Mouse (Mus musculus): ENCODE results near the gene Abcb8. TPM values are rescaled to one million over a fixed set of nuclear protein-coding genes. Genes with fewer than 3 reads are reported as not detected.

The Abcb8 gene
- polyA plus RNA-seq, 1 experiment from 2014 or later: 56.5 TPM

DNA sequence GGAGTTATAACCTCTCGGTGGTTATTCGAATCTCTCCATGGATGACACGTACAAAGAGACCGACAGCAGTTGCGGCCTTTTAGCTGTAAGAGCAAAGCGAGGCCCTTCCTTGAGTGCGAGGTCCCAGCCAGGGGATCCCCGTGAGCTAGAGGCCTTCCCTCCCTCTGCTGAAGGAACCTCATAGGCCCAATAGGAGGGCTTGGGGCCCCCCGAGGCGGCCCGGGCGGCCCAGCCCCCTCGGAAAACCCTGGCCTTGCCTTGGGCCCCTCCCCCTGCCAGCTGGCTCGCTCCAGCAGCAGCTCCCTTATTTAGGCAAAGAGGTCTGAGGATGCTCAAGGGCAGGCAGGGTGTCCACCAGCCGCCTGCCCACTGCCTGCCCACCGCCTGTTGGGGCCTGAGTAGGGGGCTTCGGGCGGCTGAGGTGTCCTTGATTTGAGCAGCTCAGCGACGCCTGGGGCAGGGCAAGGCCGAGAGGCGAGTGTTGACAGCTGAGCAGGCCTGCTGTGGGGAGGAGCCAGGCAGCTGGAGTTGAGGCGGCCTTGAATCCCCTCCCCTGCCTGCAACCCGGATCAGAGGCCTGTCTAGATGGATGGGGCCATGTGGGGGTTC is 41.1 kb upstream of the Abcb8 start:
- peak overlapping the region; percentile 82 for H3K27ac ChIP-seq (replicated peaks)
- peak overlapping the region; percentile 64 for H3K4me3 ChIP-seq
- no peaks in the 10 kb centered on the region for H3K27me3 ChIP-seq
- WGBS: 2% methylated on average over 24 of the region's 24 CpGs
- no peaks in the 10 kb centered on the region for H3K36me3 ChIP-seq
- H3K4me1 ChIP-seq (replicated peaks): peaks cover 51% of the 10 kb centered on the region
- ATAC-seq (ENCODE audit: low FRiP score, low read depth): peak; percentile 4; the same call in 1 of the 2 replicates
- no peaks in the 10 kb centered on the region for H3K9me3 ChIP-seq
- peak overlapping the region; percentile 75 for H3K9ac ChIP-seq
- peak overlapping the region; percentile 88 for H3K4me2 ChIP-seq

DNA sequence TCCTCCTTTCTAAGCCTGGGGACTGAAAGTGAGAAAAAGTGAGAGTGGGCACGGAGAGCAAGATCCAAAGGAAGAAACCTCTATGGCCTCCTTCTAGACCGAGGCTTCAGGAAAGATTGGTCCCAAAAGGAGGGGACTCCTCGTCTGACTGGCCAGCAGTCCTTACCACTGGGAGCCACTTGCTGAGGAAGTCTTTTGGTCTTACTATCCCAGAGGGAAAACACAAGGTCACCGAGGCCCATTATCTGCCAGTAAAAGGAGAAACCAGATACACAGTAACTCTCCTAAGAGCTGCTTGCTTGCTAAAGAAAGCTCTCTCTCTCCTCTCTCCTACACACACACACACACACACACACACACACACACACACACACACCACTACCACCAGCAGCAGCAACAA is 40.1 kb upstream of the Abcb8 start:
- H3K4me2 ChIP-seq: no peak overlapping the region
- no peaks in the 10 kb centered on the region for H3K9me3 ChIP-seq
- H3K4me1 ChIP-seq (replicated peaks): peaks cover 43% of the 10 kb centered on the region
- H3K27me3 ChIP-seq: no peaks in the 10 kb centered on the region
- no peaks in the 10 kb centered on the region for H3K36me3 ChIP-seq
- no peak overlapping the region for H3K27ac ChIP-seq (replicated peaks)
- no peak overlapping the region for H3K4me3 ChIP-seq
- WGBS: 36% methylated on average over 4 of the region's 4 CpGs
- peak overlapping the region; percentile 75; the same call in 1 of the 2 replicates for H3K9ac ChIP-seq
- no peak for ATAC-seq (ENCODE audit: low FRiP score, low read depth)

DNA sequence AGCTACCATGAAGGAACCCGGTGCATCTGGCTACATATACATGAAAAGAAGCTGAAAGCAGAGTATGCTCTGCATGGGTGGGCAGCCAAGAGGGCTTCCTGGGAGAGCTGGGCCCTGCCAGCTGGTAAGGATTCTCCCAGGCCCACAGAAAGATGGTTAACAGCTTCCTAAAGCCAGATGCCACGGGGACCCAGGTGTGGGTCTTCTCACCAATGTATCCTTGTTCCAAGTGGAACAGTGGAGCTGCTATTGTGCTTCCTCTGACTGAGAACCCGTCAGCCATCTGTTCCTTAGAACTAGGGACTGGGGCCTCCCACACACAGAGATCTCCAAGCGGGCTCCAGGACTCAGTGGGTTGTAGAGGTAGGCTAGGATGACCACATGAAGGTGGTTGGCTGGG is 36.7 kb upstream of the Abcb8 start:
- Histone ChIP-seq H3K9me3 (no peaks in the 10 kb centered on the region), H3K4me1 (replicated peaks) (peaks cover 23% of the 10 kb centered on the region), H3K36me3 (no peaks in the 10 kb centered on the region), H3K4me3 (no peak overlapping the region), H3K9ac (no peak overlapping the region), H3K4me2 (no peak overlapping the region), H3K27me3 (no peaks in the 10 kb centered on the region), H3K27ac (replicated peaks) (no peak overlapping the region)
- WGBS: 47% methylated on average over 4 of the region's 4 CpGs
- no peak for ATAC-seq (ENCODE audit: low FRiP score, low read depth)

DNA sequence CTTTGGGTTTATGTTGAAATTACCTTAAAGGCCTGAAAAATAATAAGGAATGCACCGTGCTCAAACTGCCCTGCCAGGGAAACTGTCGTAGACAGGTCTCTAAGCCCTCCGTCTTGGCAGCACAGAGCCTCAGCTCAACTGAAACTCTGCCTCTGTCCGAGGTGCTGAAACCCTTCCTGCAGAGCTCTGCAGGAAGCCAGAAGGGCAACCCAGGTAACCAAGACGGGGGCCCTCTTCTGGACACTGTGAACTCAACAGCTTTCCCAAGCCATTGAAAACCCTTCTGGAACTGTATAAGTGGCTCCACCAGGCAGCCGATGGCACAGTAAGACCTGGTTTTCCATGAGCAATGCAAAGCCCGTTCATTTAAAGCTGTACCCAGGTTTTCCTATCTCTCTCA is 36.0 kb upstream of the Abcb8 start:
- Histone ChIP-seq H3K9me3 (no peaks in the 10 kb centered on the region), H3K27me3 (no peaks in the 10 kb centered on the region), H3K4me3 (no peak overlapping the region), H3K9ac (no peak overlapping the region), H3K36me3 (no peaks in the 10 kb centered on the region), H3K4me1 (replicated peaks) (peaks cover 16% of the 10 kb centered on the region), H3K27ac (replicated peaks) (no peak overlapping the region), H3K4me2 (no peak overlapping the region)
- 15% methylated on average over 7 of the region's 7 CpGs for WGBS
- no peak for ATAC-seq (ENCODE audit: low FRiP score, low read depth)

DNA sequence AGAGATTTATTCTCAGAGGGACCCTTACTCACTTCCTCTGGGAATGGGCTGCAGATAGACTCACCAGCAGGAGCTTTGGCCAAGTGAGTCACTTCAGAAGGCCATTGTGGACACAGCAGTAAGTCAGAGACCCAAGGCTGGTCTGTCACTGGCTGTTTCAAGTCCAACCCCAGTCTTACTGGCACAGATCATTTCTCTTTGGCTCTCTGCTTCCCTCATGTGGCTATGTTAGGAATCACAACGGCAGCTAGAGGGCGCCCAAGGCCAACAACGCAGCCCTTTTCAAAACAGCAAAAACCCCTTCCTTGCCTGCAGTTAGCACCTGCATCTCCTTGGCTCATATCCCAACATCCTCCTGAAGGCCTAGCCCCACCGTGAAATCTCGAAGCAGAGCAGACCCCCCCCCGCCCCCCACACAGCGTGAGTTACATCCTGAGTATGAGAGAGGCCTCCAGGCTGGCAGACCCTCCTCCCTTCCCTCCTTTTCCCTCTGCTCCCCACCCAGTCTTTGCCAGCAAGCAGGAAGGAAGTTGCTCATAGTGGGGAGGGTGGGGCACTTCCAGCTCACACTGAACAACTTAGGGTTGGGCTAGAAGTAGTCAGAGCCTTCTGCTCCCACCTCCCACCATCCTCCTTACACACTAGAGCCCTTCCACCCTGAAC is 32.5 kb upstream of the Abcb8 start:
- no peak overlapping the region for H3K27ac ChIP-seq (replicated peaks)
- H3K4me2 ChIP-seq: no peak overlapping the region
- no peak overlapping the region for H3K9ac ChIP-seq
- no peaks in the 10 kb centered on the region for H3K36me3 ChIP-seq
- no peak overlapping the region for H3K4me3 ChIP-seq
- peak; percentile 71 for ATAC-seq (ENCODE audit: low FRiP score, low read depth)
- H3K27me3 ChIP-seq: no peaks in the 10 kb centered on the region
- peaks cover 7% of the 10 kb centered on the region for H3K4me1 ChIP-seq (replicated peaks)
- WGBS: 0% methylated on average over 7 of the region's 7 CpGs
- H3K9me3 ChIP-seq: no peaks in the 10 kb centered on the region

DNA sequence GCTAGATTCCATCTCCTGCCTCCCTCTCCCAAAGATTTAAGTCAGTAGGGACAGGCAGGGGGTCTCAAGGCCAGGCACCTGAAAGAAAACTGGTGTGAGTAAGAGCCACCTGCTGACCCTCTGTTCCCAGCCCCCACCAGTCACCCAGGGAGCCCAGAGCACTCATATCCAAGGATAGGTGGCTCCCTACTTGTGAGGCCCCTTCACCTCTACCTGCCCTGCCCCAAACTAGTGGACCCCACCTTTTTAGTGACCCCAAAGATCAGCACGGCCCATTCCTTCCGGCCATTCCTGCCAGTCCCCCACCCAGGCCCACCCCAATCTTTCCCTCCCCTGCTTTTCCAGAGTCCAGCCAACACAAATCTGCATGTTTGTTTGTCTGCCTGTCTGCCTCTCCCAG is 30.0 kb upstream of the Abcb8 start:
- peaks cover 7% of the 10 kb centered on the region for H3K4me1 ChIP-seq (replicated peaks)
- H3K9ac ChIP-seq: no peak overlapping the region
- H3K9me3 ChIP-seq: no peaks in the 10 kb centered on the region
- no peak overlapping the region for H3K4me2 ChIP-seq
- WGBS: 91% methylated on average over 2 of the region's 2 CpGs
- no peaks in the 10 kb centered on the region for H3K36me3 ChIP-seq
- no peak overlapping the region for H3K4me3 ChIP-seq
- H3K27ac ChIP-seq (replicated peaks): no peak overlapping the region
- no peak for ATAC-seq (ENCODE audit: low FRiP score, low read depth)
- no peaks in the 10 kb centered on the region for H3K27me3 ChIP-seq

DNA sequence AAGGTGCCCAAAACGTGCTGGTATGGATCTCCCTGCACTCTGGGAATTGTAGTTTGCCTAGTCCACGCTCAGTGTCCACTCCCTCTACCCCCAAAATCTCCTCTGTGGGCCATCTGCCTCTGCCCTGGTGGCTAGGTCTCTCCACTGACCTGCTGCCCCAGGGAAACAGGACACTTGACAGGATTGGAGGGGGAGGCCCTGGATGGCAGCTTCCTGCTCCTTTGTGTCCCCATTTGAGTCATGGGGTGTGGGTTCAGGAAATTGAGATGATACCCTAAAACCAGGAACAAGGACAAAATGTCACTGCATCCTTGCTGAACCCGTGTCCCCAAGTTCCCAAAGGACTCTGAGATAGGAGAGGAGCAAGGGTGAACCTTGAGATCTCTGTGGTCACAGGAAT is 29.4 kb upstream of the Abcb8 start:
- H3K4me1 ChIP-seq (replicated peaks): peaks cover 7% of the 10 kb centered on the region

DNA sequence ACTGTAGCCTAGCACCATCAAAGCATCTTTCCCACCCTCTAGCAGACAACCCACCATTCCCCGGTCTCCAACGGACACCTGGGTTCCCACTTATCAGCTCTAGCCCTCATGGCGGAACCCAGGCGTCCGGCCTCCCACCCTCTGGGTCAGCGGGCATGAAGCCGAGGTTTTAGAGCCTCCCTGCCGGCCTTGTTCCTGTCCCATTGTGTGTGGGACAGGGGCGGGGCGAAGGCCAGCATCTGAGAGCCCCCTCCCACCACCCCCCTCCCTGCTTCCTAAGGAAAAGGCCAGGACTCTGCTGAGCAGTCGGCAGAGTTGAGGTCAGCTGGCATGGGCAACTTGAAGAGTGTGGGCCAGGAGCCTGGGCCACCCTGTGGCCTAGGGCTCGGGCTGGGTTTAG is 29.0 kb upstream of the Abcb8 start, which contains the start of gene Nos3:
Nos3 (plus strand) TSS at position 303 of the 400 bp plus-strand sequence.
- no peak within 1 kb of the TSS for H3K4me2 ChIP-seq
- no peaks in the 10 kb centered on the region for H3K27me3 ChIP-seq
- H3K9me3 ChIP-seq: no peaks in the 10 kb centered on the region
- H3K9ac ChIP-seq: peak within 1 kb of the TSS; percentile 21; the same call in 1 of the 2 replicates
- peak within 1 kb of the TSS; percentile 13 for H3K4me3 ChIP-seq
- 31% methylated on average over 12 of the region's 12 CpGs for WGBS
- H3K36me3 ChIP-seq: no peaks in the 10 kb centered on the region
- H3K4me1 ChIP-seq (replicated peaks): peaks cover 7% of the 10 kb centered on the region
- peak within 1 kb of the TSS; percentile 30; the same call in 1 of the 2 replicates for H3K27ac ChIP-seq (replicated peaks)
- ATAC-seq (ENCODE audit: low FRiP score, low read depth): no peak

More for the DNA sequence above, 29.4 kb upstream of the Abcb8 start:
- no peak for ATAC-seq (ENCODE audit: low FRiP score, low read depth)
- Histone ChIP-seq H3K9me3 (no peaks in the 10 kb centered on the region), H3K27me3 (no peaks in the 10 kb centered on the region), H3K4me3 (no peak overlapping the region), H3K27ac (replicated peaks) (no peak overlapping the region), H3K36me3 (no peaks in the 10 kb centered on the region), H3K4me2 (no peak overlapping the region), H3K9ac (no peak overlapping the region)
- WGBS: 63% methylated on average over 3 of the region's 3 CpGs

DNA sequence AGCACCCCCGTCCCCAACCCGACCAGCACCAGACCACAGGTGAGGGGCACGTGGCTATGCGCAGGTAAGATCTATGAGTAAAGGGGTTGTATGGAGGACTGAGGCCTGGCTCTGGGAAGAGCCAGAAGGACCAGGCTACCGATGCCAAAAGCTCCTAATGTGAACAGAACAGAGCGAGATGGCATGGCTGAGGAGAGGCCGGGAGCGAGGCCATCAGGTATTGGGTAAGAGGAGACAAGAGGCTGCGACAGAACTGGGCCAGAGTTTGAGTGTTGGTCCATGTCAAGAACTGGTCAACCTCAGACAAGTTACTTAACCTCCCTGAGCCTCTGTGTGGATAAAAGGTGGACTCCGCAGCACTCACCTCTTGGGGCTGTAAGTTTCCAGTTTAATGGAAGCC is 28.5 kb upstream of the Abcb8 start:
- H3K9ac ChIP-seq: peak overlapping the region; percentile 21; the same call in 1 of the 2 replicates
- H3K27ac ChIP-seq (replicated peaks): peak overlapping the region; percentile 30; the same call in 1 of the 2 replicates
- WGBS: 84% methylated on average over 10 of the region's 10 CpGs
- H3K4me2 ChIP-seq: no peak overlapping the region
- ATAC-seq (ENCODE audit: low FRiP score, low read depth): no peak
- no peaks in the 10 kb centered on the region for H3K36me3 ChIP-seq
- no peaks in the 10 kb centered on the region for H3K9me3 ChIP-seq
- H3K4me3 ChIP-seq: peak overlapping the region; percentile 13
- no peaks in the 10 kb centered on the region for H3K27me3 ChIP-seq
- H3K4me1 ChIP-seq (replicated peaks): peaks cover 7% of the 10 kb centered on the region

DNA sequence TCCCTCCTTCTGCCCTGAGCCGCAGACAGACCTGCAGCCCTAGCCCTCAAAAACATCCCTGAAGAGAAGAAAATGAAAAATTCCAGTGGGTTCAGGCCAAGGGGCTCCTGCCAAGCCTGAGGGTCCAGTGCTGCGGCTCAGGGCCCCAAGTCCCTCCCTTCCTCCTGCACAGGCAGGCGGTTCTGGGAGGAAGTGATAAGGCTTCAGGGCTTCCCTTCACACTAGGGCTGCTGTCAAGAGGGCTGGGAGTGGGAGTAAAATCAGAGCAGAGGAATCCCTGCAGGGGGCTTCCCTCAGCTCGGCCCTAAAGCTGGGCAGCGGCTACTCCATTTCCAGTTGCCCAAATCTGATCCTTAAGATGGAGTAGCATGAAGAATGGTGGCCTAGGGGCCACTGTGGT is 27.9 kb upstream of the Abcb8 start:
- Histone ChIP-seq H3K9ac (no peak overlapping the region), H3K9me3 (no peaks in the 10 kb centered on the region), H3K27me3 (no peaks in the 10 kb centered on the region), H3K4me1 (replicated peaks) (peaks cover 6% of the 10 kb centered on the region), H3K4me3 (peak overlapping the region; percentile 12; the same call in 1 of the 2 replicates), H3K36me3 (no peaks in the 10 kb centered on the region), H3K4me2 (no peak overlapping the region), H3K27ac (replicated peaks) (no peak overlapping the region; the same call in 1 of the 2 replicates)
- no peak for ATAC-seq (ENCODE audit: low FRiP score, low read depth)
- WGBS: 55% methylated on average over 5 of the region's 5 CpGs

DNA sequence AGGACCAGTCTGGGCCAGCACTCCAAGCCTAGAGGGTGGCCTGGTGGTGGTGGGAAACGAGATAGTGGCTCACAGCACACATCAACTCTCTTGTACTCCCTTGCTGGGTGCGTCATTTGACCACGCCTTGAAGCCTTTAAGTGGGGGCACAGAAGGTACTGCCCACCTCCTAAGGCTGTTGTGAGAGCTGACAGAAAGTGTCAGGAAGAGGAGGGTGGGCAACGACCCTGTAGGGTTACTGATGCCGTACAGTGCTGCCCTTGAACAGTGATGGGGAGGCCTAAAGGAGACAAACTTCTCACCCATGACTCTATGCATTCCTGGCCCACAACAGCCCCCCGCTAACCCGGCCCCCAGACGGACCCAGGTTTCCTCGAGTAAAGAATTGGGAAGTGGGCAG is 27.0 kb upstream of the Abcb8 start:
- Histone ChIP-seq H3K4me3 (no peak overlapping the region), H3K27ac (replicated peaks) (no peak overlapping the region), H3K9me3 (no peaks in the 10 kb centered on the region), H3K27me3 (no peaks in the 10 kb centered on the region), H3K36me3 (no peaks in the 10 kb centered on the region), H3K4me1 (replicated peaks) (no peaks in the 10 kb centered on the region), H3K9ac (no peak overlapping the region), H3K4me2 (no peak overlapping the region)
- no peak for ATAC-seq (ENCODE audit: low FRiP score, low read depth)
- 83% methylated on average over 9 of the region's 9 CpGs for WGBS

DNA sequence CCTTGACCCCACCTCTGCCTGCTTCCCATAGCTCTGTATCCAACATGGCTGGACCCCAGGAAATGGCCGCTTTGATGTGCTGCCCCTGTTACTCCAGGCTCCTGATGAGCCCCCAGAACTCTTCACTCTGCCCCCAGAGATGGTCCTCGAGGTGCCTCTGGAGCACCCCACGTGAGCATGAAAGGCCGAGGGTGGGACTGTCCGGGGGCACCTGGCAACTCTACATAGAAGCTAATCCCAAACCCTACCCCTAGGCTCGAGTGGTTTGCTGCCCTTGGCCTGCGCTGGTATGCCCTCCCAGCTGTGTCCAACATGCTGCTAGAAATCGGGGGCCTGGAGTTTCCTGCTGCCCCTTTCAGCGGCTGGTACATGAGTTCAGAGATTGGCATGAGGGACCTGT is 23.7 kb upstream of the Abcb8 start:
- WGBS: 86% methylated on average over 9 of the region's 9 CpGs
- H3K4me1 ChIP-seq (replicated peaks): no peaks in the 10 kb centered on the region
- ATAC-seq (ENCODE audit: low FRiP score, low read depth): no peak

More for the DNA sequence above, 23.7 kb upstream of the Abcb8 start:
- no peaks in the 10 kb centered on the region for H3K36me3 ChIP-seq
- H3K9ac ChIP-seq: no peak overlapping the region
- no peak overlapping the region for H3K4me3 ChIP-seq
- H3K27me3 ChIP-seq: no peaks in the 10 kb centered on the region
- H3K4me2 ChIP-seq: no peak overlapping the region
- H3K27ac ChIP-seq (replicated peaks): no peak overlapping the region
- no peaks in the 10 kb centered on the region for H3K9me3 ChIP-seq
